In genomic region chr15:93161329-93161728, GRCm38 (mm10) we compare ENCODE assay signal across 13 mouse cellular contexts.
DNase-seq lines count a peak whose midpoint lies in the region; ATAC-seq and TF ChIP-seq lines count a peak whose summit lies in the region.
"Had no signal": no experiment of that assay in that cellular context is flagged by ENCODE, and none has a peak within 500 bp of the region (broad histone marks: within the 10 kb centered on the region; RNA-seq: fewer than 3 reads in every experiment).

No protein-coding gene starts in this region.

- no peaks in the 10 kb centered on the region for H3K27me3 ChIP-seq in heart, embryonic 11.5 days (ENCODE audit: control insufficient read depth, insufficient read depth, low read length)
- no peaks in the 10 kb centered on the region for H3K27me3 ChIP-seq in lung, postnatal 0 days (replicated peaks; ENCODE audit: insufficient read depth, low read length)
- no peaks in the 10 kb centered on the region for H3K27me3 ChIP-seq in hindbrain, embryonic 15.5 days
- H3K27me3 ChIP-seq: liver, embryonic 13.5 days; neural tube, embryonic 15.5 days; stomach, embryonic 15.5 days had no signal

- DNase-seq in heart, adult 8-10 months (ENCODE audit: low spot score): peak; percentile 42
- peak; percentile 13 for DNase-seq in lung, postnatal 0 days (ENCODE audit: low spot score)
- DNase-seq in lung, postnatal 25 days (ENCODE audit: low spot score): no peak
- DNase-seq in retina, postnatal 1 day: peak; percentile 76
- DNase-seq in layer of hippocampus, postnatal 25 days (ENCODE audit: extremely low spot score in 1 of 2, low spot score in 1 of 2): no peak
- DNase-seq in spleen, postnatal 4 days (ENCODE audit: low spot score in 2 of 2): no peak
- DNase-seq: gastrocnemius, postnatal 14 days; liver, embryonic 13.5 days had no signal

- no peak overlapping the region for H3K4me3 ChIP-seq in heart, embryonic 11.5 days (ENCODE audit: low read depth, low read length)
- no peak overlapping the region for H3K4me3 ChIP-seq in lung, postnatal 0 days (ENCODE audit: low read depth, low read length)
- H3K4me3 ChIP-seq in hindbrain, embryonic 15.5 days: no peak overlapping the region
- H3K4me3 ChIP-seq: liver, embryonic 13.5 days; neural tube, embryonic 15.5 days; stomach, embryonic 15.5 days had no signal

- ATAC-seq in heart, embryonic 11.5 days (replicated peaks; ENCODE audit: insufficient number of reproducible peaks, low FRiP score, low TSS enrichment): no peak
- no peak for ATAC-seq in lung, postnatal 0 days
- ATAC-seq in hindbrain, embryonic 15.5 days (ENCODE audit: low FRiP score, low read depth): no peak
- ATAC-seq: inflammation-experienced regulatory T-cells, adult 6 months had no signal

- H3K36me3 ChIP-seq in heart, embryonic 11.5 days (ENCODE audit: control insufficient read depth, insufficient read depth, low read length): no peaks in the 10 kb centered on the region
- H3K36me3 ChIP-seq in lung, postnatal 0 days (ENCODE audit: insufficient read depth, low read length): no peaks in the 10 kb centered on the region
- H3K36me3 ChIP-seq in hindbrain, embryonic 15.5 days: no peaks in the 10 kb centered on the region
- H3K36me3 ChIP-seq: liver, embryonic 13.5 days; neural tube, embryonic 15.5 days; stomach, embryonic 15.5 days had no signal

- no peak overlapping the region for H3K27ac ChIP-seq in heart, embryonic 11.5 days (ENCODE audit: low read depth, low read length)
- H3K27ac ChIP-seq in lung, postnatal 0 days (ENCODE audit: low read length): no peak overlapping the region
- H3K27ac ChIP-seq in hindbrain, embryonic 15.5 days (replicated peaks): peak overlapping the region; percentile 50
- H3K27ac ChIP-seq: liver, embryonic 13.5 days; stomach, embryonic 15.5 days had no signal

- H3K4me2 ChIP-seq in heart, embryonic 11.5 days: no peak overlapping the region
- H3K4me2 ChIP-seq in lung, postnatal 0 days (replicated peaks; ENCODE audit: low read depth, low read length): 0 out of 2 replicates have a peak overlapping the region, but pooled peaks have one; percentile 41
- H3K4me2 ChIP-seq in hindbrain, embryonic 15.5 days: no peak overlapping the region
- H3K4me2 ChIP-seq: liver, embryonic 13.5 days; stomach, embryonic 15.5 days had no signal

- H3K4me1 ChIP-seq in heart, embryonic 11.5 days (ENCODE audit: control insufficient read depth, insufficient read depth, low read length): no peaks in the 10 kb centered on the region
- no peaks in the 10 kb centered on the region for H3K4me1 ChIP-seq in lung, postnatal 0 days (ENCODE audit: insufficient read depth, low read depth, low read length)
- peaks cover 17% of the 10 kb centered on the region for H3K4me1 ChIP-seq in hindbrain, embryonic 15.5 days (replicated peaks)
- H3K4me1 ChIP-seq: liver, embryonic 13.5 days; stomach, embryonic 15.5 days had no signal

- no peak for TF ChIP-seq CTCF in lung, postnatal 0 days (IDR thresholded peaks at IDR 0.05)

- TF ChIP-seq EP300 in lung, postnatal 0 days (IDR thresholded peaks at IDR 0.05): no peak

- H3K9me3 ChIP-seq in heart, embryonic 11.5 days (replicated peaks; ENCODE audit: control insufficient read depth, low read length): no peaks in the 10 kb centered on the region
- H3K9me3 ChIP-seq in lung, postnatal 0 days (ENCODE audit: low read length): no peaks in the 10 kb centered on the region
- H3K9me3 ChIP-seq in hindbrain, embryonic 15.5 days: no peaks in the 10 kb centered on the region
- H3K9me3 ChIP-seq: liver, embryonic 13.5 days; neural tube, embryonic 15.5 days; stomach, embryonic 15.5 days had no signal

- WGBS in heart, embryonic 11.5 days (ENCODE audit: insufficient replicate concordance): 67% methylated on average over 7 of the region's 7 CpGs
- WGBS in lung, postnatal 0 days: 55% methylated on average over 7 of the region's 7 CpGs
- WGBS in hindbrain, embryonic 15.5 days: 43% methylated on average over 7 of the region's 7 CpGs

- no peak overlapping the region for H3K9ac ChIP-seq in heart, embryonic 11.5 days (ENCODE audit: low read depth, low read length)
- no peak overlapping the region for H3K9ac ChIP-seq in lung, postnatal 0 days (replicated peaks; ENCODE audit: low read depth)
- H3K9ac ChIP-seq in hindbrain, embryonic 15.5 days: no peak overlapping the region
- H3K9ac ChIP-seq: liver, embryonic 13.5 days; neural tube, embryonic 15.5 days; stomach, embryonic 15.5 days had no signal

Comparison
In these comparisons a context has a peak if more than half of its experiments do, and no peak if none do; other contexts are left out.
1. DNase-seq: peak in heart, adult 8-10 months (single experiment), lung, postnatal 0 days (single experiment) and retina, postnatal 1 day (single experiment); none in lung, postnatal 25 days (single experiment), layer of hippocampus, postnatal 25 days (0 of 2) and spleen, postnatal 4 days (0 of 2).